Mouse (Mus musculus): ENCODE measurements around the gene D17H6S53E.
A peak's percentile ranks its signal among the peaks of the same experiment; 100 is the strongest.

Gene D17H6S53E

GRCm38 (mm10) chr17:35083929-35084497 lies 42.2 kb upstream of the D17H6S53E start:
- Histone ChIP-seq H3K9me3 (ENCODE audit: low read length) (no peaks in the 10 kb centered on the region), H3K4me3 (replicated peaks; ENCODE audit: low read length) (no peak overlapping the region), H3K4me1 (replicated peaks; ENCODE audit: low read depth, low read length) (peaks cover 26% of the 10 kb centered on the region), H3K27me3 (ENCODE audit: insufficient read depth, low read length) (peaks cover 2% of the 10 kb centered on the region; the same call in 1 of the 2 replicates), H3K36me3 (ENCODE audit: insufficient read depth, low read length) (no peaks in the 10 kb centered on the region)
- TF ChIP-seq CTCF (conservative IDR thresholded peaks at IDR 0.05; ENCODE audit: low read length) (no peak), POU5F1 (IDR thresholded peaks at IDR 0.05; ENCODE audit: borderline replicate concordance, low read length) (no peak), NANOG (IDR thresholded peaks at IDR 0.05; ENCODE audit: borderline replicate concordance, low read length) (no peak)

GRCm38 (mm10) chr17:35085208-35085865 lies 40.8 kb upstream of the D17H6S53E start, which contains the start of gene Ly6g6f:
Gene Ly6g6f (minus strand): TSS chr17:35085610.
- Histone ChIP-seq H3K36me3 (ENCODE audit: insufficient read depth, low read length) (peaks cover 2% of the 10 kb centered on the region), H3K9me3 (ENCODE audit: low read length) (no peaks in the 10 kb centered on the region), H3K27me3 (ENCODE audit: insufficient read depth, low read length) (peaks cover 2% of the 10 kb centered on the region; the same call in 1 of the 2 replicates), H3K4me3 (replicated peaks; ENCODE audit: low read length) (no peak within 1 kb of the TSS), H3K4me1 (replicated peaks; ENCODE audit: low read depth, low read length) (peaks cover 22% of the 10 kb centered on the region)
- TF ChIP-seq POU5F1 (IDR thresholded peaks at IDR 0.05; ENCODE audit: borderline replicate concordance, low read length): no peak
- TF ChIP-seq NANOG (IDR thresholded peaks at IDR 0.05; ENCODE audit: borderline replicate concordance, low read length): no peak
- TF ChIP-seq CTCF (conservative IDR thresholded peaks at IDR 0.05; ENCODE audit: low read length): no peak

- Histone ChIP-seq H3K4me3 (replicated peaks; ENCODE audit: low read length) (no peak overlapping the region), H3K36me3 (ENCODE audit: insufficient read depth, low read length) (peaks cover 28% of the 10 kb centered on the region), H3K4me1 (replicated peaks; ENCODE audit: low read depth, low read length) (peaks cover 32% of the 10 kb centered on the region), H3K27me3 (ENCODE audit: insufficient read depth, low read length) (0 out of 2 replicates have a peak, but pooled peaks cover 2% of the 10 kb centered on the region), H3K9me3 (ENCODE audit: low read length) (no peaks in the 10 kb centered on the region)
- TF ChIP-seq CTCF (conservative IDR thresholded peaks at IDR 0.05; ENCODE audit: low read length) (peak; percentile 35), NANOG (IDR thresholded peaks at IDR 0.05; ENCODE audit: borderline replicate concordance, low read length) (no peak), POU5F1 (IDR thresholded peaks at IDR 0.05; ENCODE audit: borderline replicate concordance, low read length) (no peak)
Measured at GRCm38 (mm10) chr17:35088151-35088550, 38.0 kb upstream of the D17H6S53E start.

- H3K9me3 ChIP-seq (ENCODE audit: low read length): no peaks in the 10 kb centered on the region
- peak within 1 kb of the TSS; percentile 88 for H3K4me3 ChIP-seq (replicated peaks; ENCODE audit: low read length)
- 0 out of 2 replicates have a peak, but pooled peaks cover 2% of the 10 kb centered on the region for H3K27me3 ChIP-seq (ENCODE audit: insufficient read depth, low read length)
- TF ChIP-seq NANOG (IDR thresholded peaks at IDR 0.05; ENCODE audit: borderline replicate concordance, low read length) (no peak), POU5F1 (IDR thresholded peaks at IDR 0.05; ENCODE audit: borderline replicate concordance, low read length) (no peak), CTCF (conservative IDR thresholded peaks at IDR 0.05; ENCODE audit: low read length) (no peak)
- H3K36me3 ChIP-seq (ENCODE audit: insufficient read depth, low read length): peaks cover 36% of the 10 kb centered on the region
- H3K4me1 ChIP-seq (replicated peaks; ENCODE audit: low read depth, low read length): peaks cover 36% of the 10 kb centered on the region
Measured at GRCm38 (mm10) chr17:35088825-35089644, 37.1 kb upstream of the D17H6S53E start, which contains the start of gene Abhd16a. Gene Abhd16a (plus strand): TSS chr17:35089263.

GRCm38 (mm10) chr17:35090166-35090932 lies 35.8 kb upstream of the D17H6S53E start:
- TF ChIP-seq POU5F1 (IDR thresholded peaks at IDR 0.05; ENCODE audit: borderline replicate concordance, low read length): no peak
- TF ChIP-seq NANOG (IDR thresholded peaks at IDR 0.05; ENCODE audit: borderline replicate concordance, low read length): no peak
- no peak for TF ChIP-seq CTCF (conservative IDR thresholded peaks at IDR 0.05; ENCODE audit: low read length)
- Histone ChIP-seq H3K36me3 (ENCODE audit: insufficient read depth, low read length) (peaks cover 49% of the 10 kb centered on the region), H3K27me3 (ENCODE audit: insufficient read depth, low read length) (no peaks in the 10 kb centered on the region), H3K4me3 (replicated peaks; ENCODE audit: low read length) (peak overlapping the region; percentile 88), H3K4me1 (replicated peaks; ENCODE audit: low read depth, low read length) (peaks cover 36% of the 10 kb centered on the region), H3K9me3 (ENCODE audit: low read length) (no peaks in the 10 kb centered on the region)

- TF ChIP-seq NANOG (IDR thresholded peaks at IDR 0.05; ENCODE audit: borderline replicate concordance, low read length): no peak
- TF ChIP-seq POU5F1 (IDR thresholded peaks at IDR 0.05; ENCODE audit: borderline replicate concordance, low read length): no peak
- H3K36me3 ChIP-seq (ENCODE audit: insufficient read depth, low read length): peaks cover 71% of the 10 kb centered on the region
- peaks cover 57% of the 10 kb centered on the region for H3K4me1 ChIP-seq (replicated peaks; ENCODE audit: low read depth, low read length)
- no peaks in the 10 kb centered on the region for H3K9me3 ChIP-seq (ENCODE audit: low read length)
- no peaks in the 10 kb centered on the region for H3K27me3 ChIP-seq (ENCODE audit: insufficient read depth, low read length)
- no peak overlapping the region for H3K4me3 ChIP-seq (replicated peaks; ENCODE audit: low read length)
Measured at GRCm38 (mm10) chr17:35092403-35093198, 33.6 kb upstream of the D17H6S53E start.
